Mouse (Mus musculus) stomach, embryonic 16.5 days (tissue): ENCODE results near the gene Dffa. TPM values are rescaled to one million over a fixed set of nuclear protein-coding genes. Genes with fewer than 3 reads are reported as not detected.

ENCODE experiments used
- ATAC-seq: fragments of 200-750 bp; cut with Nextera tagmentation; 2 replicates; pipeline ENCODE4 v1.8.0; 2017; ENCODE audit warnings: moderate number of reproducible peaks, moderate TSS enrichment; ENCODE audit not compliant: insufficient read depth, low FRiP score
- H3K27ac ChIP-seq: fragments of 300-500 bp; sonication (generic); 2 replicates; pipeline ENCODE4 v1.5.1; 2014; ENCODE audit warnings: low read length
- H3K27me3 ChIP-seq: fragments of 300-500 bp; sonication (generic); 2 replicates; pipeline ENCODE4 v1.6.1; 2014; ENCODE audit warnings: low read length, control low read depth, mixed read lengths; ENCODE audit not compliant: control insufficient read depth, insufficient read depth
- H3K36me3 ChIP-seq: fragments of 300-500 bp; sonication (generic); 2 replicates; pipeline ENCODE4 v1.6.1; 2014; ENCODE audit warnings: low read length; ENCODE audit not compliant: control insufficient read depth, insufficient read depth
- H3K4me1 ChIP-seq: fragments of 300-500 bp; sonication (generic); 2 replicates; pipeline ENCODE4 v1.6.1; 2014; ENCODE audit warnings: low read length, control low read depth, mixed read lengths; ENCODE audit not compliant: control insufficient read depth, insufficient read depth
- H3K4me2 ChIP-seq: fragments of 300-500 bp; sonication (generic); 2 replicates; pipeline ENCODE4 v1.6.1; 2014; ENCODE audit warnings: low read depth, low read length, mixed read lengths
- H3K4me3 ChIP-seq: fragments of 300-500 bp; sonication (generic); replicated peaks from 2 replicates; pipeline ENCODE4 v1.5.1; 2014; ENCODE audit warnings: mild to moderate bottlenecking, low read length
- H3K9ac ChIP-seq: fragments of 300-500 bp; sonication (generic); 2 replicates; pipeline ENCODE4 v1.6.1; 2014; ENCODE audit warnings: low read length
- H3K9me3 ChIP-seq: fragments of 300-500 bp; sonication (generic); replicated peaks from 2 replicates; pipeline ENCODE4 v1.6.1; 2016; ENCODE audit warnings: low read length, control low read depth; ENCODE audit not compliant: control insufficient read depth
- WGBS: fragments of 180-500 bp; shearing (Covaris S2); extraction: QIAGEN DNeasy Blood & Tissue Kit; methylation state at CpG from one replicate; pipeline ENCODE4 v1.1.7; 2014; 5-methylcytosine and 5-hydroxymethylcytosine counted together
- polyA plus RNA-seq: library from polyadenylated mRNA; unstranded; fragments of >200 nt; fragmentation: Nextera tagmentation; extraction: Ambion mirVana; gene quantifications from 2 replicates; pipeline ENCODE4 v1.2.1, GENCODE M21; 2015

Gene Dffa
- polyA plus RNA-seq, 1 experiment from 2014 or later, result 32.3 TPM

- ATAC-seq, result no peak
- H3K9ac ChIP-seq, result no peak overlapping the region
- H3K4me1 ChIP-seq, result peaks cover 6% of the 10 kb centered on the region; the same call in 1 of the 2 replicates
- WGBS, result 57% methylated on average over 7 of the region's 7 CpGs
- no peak overlapping the region for H3K4me2 ChIP-seq
- H3K27ac ChIP-seq, result no peak overlapping the region
- H3K36me3 ChIP-seq, result peaks cover 26% of the 10 kb centered on the region; the same call in 1 of the 2 replicates
- no peaks in the 10 kb centered on the region for H3K9me3 ChIP-seq
- no peak overlapping the region for H3K4me3 ChIP-seq
- no peaks in the 10 kb centered on the region for H3K27me3 ChIP-seq
Measured at GRCm38 (mm10) chr4:149149611-149150010, 45.7 kb downstream of the Dffa start.

DNA sequence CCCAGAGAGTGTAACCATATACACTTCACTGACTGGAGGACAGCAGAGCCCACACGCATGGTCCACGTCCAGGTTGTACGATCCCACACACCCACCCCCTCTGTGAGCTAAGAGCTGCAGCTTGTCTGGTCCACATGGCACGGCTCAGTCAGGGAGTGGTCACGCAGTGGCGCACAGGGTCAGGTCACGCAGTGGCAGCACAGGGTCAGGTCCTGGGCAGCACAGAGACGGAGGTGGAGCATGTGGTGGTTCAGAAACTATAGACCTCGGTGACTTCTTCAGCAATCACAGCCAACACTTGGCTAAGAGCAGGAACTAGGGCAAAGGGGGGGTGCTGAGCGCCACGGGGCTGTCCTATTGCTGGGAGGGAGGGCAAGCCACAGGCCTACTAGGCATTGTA is 46.3 kb downstream of the Dffa start:
- Histone ChIP-seq H3K4me2 (no peak overlapping the region), H3K27ac (no peak overlapping the region), H3K9me3 (no peaks in the 10 kb centered on the region), H3K27me3 (no peaks in the 10 kb centered on the region), H3K36me3 (peaks cover 32% of the 10 kb centered on the region), H3K4me1 (0 out of 2 replicates have a peak, but pooled peaks cover 4% of the 10 kb centered on the region), H3K4me3 (no peak overlapping the region), H3K9ac (no peak overlapping the region)
- peak; percentile 18; the same call in 1 of the 2 replicates for ATAC-seq
- 77% methylated on average over 11 of the region's 11 CpGs for WGBS

GRCm38 (mm10) chr4:149150721-149151120 is 46.8 kb downstream of the Dffa start:
- H3K36me3 ChIP-seq, result peaks cover 32% of the 10 kb centered on the region

GRCm38 (mm10) chr4:149154859-149155258 is 50.9 kb downstream of the Dffa start:
- no peaks in the 10 kb centered on the region for H3K27me3 ChIP-seq
- ATAC-seq, result no peak

More at GRCm38 (mm10) chr4:149150721-149151120, 46.8 kb downstream of the Dffa start:
- 0 out of 2 replicates have a peak, but pooled peaks cover 4% of the 10 kb centered on the region for H3K4me1 ChIP-seq
- H3K27me3 ChIP-seq, result no peaks in the 10 kb centered on the region
- no peak overlapping the region for H3K4me2 ChIP-seq
- WGBS, result 90% methylated on average over 11 of the region's 11 CpGs
- H3K9me3 ChIP-seq, result no peaks in the 10 kb centered on the region
- no peak overlapping the region for H3K27ac ChIP-seq
- H3K9ac ChIP-seq, result no peak overlapping the region
- H3K4me3 ChIP-seq, result no peak overlapping the region
- no peak for ATAC-seq

GRCm38 (mm10) chr4:149155711-149156110 is 51.8 kb downstream of the Dffa start:
- no peak; the same call in 1 of the 2 replicates for ATAC-seq

More at GRCm38 (mm10) chr4:149154859-149155258, 50.9 kb downstream of the Dffa start:
- 96% methylated on average over 7 of the region's 7 CpGs for WGBS
- Histone ChIP-seq H3K4me1 (no peaks in the 10 kb centered on the region), H3K9ac (no peak overlapping the region), H3K27ac (no peak overlapping the region), H3K4me2 (no peak overlapping the region), H3K9me3 (no peaks in the 10 kb centered on the region), H3K36me3 (peaks cover 45% of the 10 kb centered on the region), H3K4me3 (no peak overlapping the region)

DNA sequence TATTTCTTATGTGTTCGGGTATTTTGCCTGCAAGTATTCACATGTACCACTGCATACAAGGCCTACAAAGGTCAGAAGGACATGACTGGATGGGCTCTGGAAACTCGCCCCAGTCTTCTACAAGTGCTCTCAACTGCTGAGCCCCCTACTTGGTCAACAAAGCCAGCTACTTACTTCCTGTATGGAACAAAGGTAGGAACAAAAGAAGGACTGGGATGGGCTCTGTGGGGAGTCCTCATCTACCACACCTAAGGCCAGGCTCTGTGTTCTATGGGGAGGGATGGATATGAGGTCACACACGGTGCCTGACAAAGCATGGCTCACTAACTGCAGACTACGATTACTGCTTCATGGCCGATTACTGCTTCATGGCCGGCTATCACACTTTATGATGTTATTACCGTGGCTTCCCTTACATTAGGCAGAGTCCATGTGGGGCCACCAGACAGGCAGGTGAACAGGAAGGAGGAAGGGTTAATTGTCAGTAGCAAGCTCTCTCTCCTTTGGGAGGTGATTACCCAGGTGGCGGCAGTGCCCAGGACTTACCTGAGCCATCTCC is 53.5 kb downstream of the Dffa start:
- ATAC-seq, result no peak
- H3K9me3 ChIP-seq, result no peaks in the 10 kb centered on the region
- peaks cover 44% of the 10 kb centered on the region for H3K36me3 ChIP-seq
- H3K27me3 ChIP-seq, result no peaks in the 10 kb centered on the region
- H3K4me3 ChIP-seq, result no peak overlapping the region
- no peaks in the 10 kb centered on the region for H3K4me1 ChIP-seq
- H3K9ac ChIP-seq, result no peak overlapping the region
- H3K27ac ChIP-seq, result no peak overlapping the region
- no peak overlapping the region for H3K4me2 ChIP-seq
- WGBS, result 85% methylated on average over 8 of the region's 8 CpGs

More at GRCm38 (mm10) chr4:149155711-149156110, 51.8 kb downstream of the Dffa start:
- no peak overlapping the region for H3K27ac ChIP-seq
- peaks cover 46% of the 10 kb centered on the region for H3K36me3 ChIP-seq
- no peak overlapping the region for H3K4me3 ChIP-seq
- no peaks in the 10 kb centered on the region for H3K4me1 ChIP-seq
- H3K9me3 ChIP-seq, result no peaks in the 10 kb centered on the region
- WGBS, result 91% methylated on average over 6 of the region's 6 CpGs
- no peak overlapping the region for H3K4me2 ChIP-seq
- H3K9ac ChIP-seq, result no peak overlapping the region
- H3K27me3 ChIP-seq, result no peaks in the 10 kb centered on the region

DNA sequence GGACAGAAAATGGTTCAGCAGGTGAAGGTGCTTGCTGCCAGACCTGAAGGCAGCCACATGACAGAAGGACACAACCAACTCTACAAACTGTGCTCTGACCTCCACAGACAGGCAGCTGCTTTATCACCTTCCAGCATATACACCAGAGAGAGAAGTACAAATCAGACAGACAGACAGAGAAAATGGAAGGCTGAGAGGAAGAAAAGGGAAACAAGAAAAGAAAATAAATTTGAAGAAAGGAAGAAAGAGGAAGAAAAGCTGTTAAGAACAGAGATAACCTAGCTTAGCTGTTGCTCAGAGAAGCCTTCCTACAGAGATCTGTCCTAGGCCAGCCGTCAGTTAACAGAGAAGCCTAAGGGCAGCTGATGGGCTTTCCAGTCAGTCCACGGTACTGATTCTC is 55.3 kb downstream of the Dffa start:
- Histone ChIP-seq H3K9ac (no peak overlapping the region), H3K4me2 (no peak overlapping the region), H3K9me3 (no peaks in the 10 kb centered on the region), H3K27ac (no peak overlapping the region), H3K36me3 (peaks cover 29% of the 10 kb centered on the region), H3K27me3 (no peaks in the 10 kb centered on the region), H3K4me3 (no peak overlapping the region), H3K4me1 (no peaks in the 10 kb centered on the region)
- 88% methylated on average over 2 of the region's 2 CpGs for WGBS
- ATAC-seq, result no peak

DNA sequence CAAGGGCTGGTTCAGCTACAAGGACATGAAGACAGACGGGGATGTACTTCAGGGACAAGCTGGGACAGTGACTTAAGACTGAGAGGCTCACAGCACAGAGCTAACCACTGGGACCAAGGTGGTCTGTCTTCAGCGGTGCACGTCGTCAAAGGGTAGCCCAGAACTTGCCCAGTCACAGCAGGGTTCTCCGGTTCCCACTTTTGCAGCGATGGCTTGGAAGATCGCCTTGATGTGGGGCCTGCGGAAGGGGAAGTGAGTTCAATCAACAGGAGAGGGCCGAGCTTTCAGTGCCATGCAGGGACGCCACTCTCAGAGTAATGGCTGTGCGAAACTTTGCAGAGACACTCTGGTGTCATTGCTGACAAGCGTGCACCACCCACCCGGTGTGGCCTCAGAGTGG is 55.9 kb downstream of the Dffa start:
- H3K4me2 ChIP-seq, result no peak overlapping the region
- no peaks in the 10 kb centered on the region for H3K27me3 ChIP-seq
- H3K36me3 ChIP-seq, result peaks cover 26% of the 10 kb centered on the region
- H3K9me3 ChIP-seq, result no peaks in the 10 kb centered on the region
- no peaks in the 10 kb centered on the region for H3K4me1 ChIP-seq
- ATAC-seq, result no peak
- H3K9ac ChIP-seq, result no peak overlapping the region
- 85% methylated on average over 13 of the region's 13 CpGs for WGBS
- H3K27ac ChIP-seq, result no peak overlapping the region
- H3K4me3 ChIP-seq, result no peak overlapping the region

DNA sequence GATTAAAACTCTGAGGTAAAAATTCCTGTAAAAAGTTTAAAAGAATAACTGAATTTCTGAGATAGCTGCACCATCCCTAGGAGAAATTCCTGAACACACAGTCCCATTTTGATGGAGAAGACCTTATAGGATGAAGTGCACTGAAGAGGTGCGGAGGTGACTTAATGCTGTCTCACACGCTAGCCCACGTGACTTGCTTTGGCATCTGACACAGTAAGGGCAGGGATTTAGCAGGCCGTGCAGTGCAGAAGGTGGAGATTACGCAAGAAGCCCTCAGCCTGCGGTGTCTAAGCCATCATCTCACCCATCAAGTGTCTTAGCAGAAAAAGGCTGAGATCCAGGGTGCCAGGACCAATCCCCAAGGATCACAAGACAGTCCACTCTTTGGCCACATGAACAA is 57.2 kb downstream of the Dffa start:
- no peak overlapping the region for H3K27ac ChIP-seq
- no peak for ATAC-seq
- peaks cover 23% of the 10 kb centered on the region for H3K36me3 ChIP-seq
- no peaks in the 10 kb centered on the region for H3K27me3 ChIP-seq
- no peaks in the 10 kb centered on the region for H3K9me3 ChIP-seq
- H3K4me1 ChIP-seq, result 0 out of 2 replicates have a peak, but pooled peaks cover 7% of the 10 kb centered on the region
- no peak overlapping the region for H3K9ac ChIP-seq
- H3K4me3 ChIP-seq, result no peak overlapping the region
- 92% methylated on average over 6 of the region's 6 CpGs for whole genome bisulfite sequencing
- H3K4me2 ChIP-seq, result no peak overlapping the region
